Mouse (Mus musculus): ENCODE data around the gene Olfr1281.

GRCm38 (mm10) chr2:111335976-111336375, 9.7 kb downstream of the Olfr1281 start, which contains the start of gene Olfr1282:
- TF ChIP-seq EP300 (optimal IDR thresholded peaks at IDR 0.05) (no peak), CTCF (IDR thresholded peaks at IDR 0.05; ENCODE audit: low read depth) (no peak)
